Mouse (Mus musculus): Measurements from ENCODE around the gene 2210016F16Rik.

DNA sequence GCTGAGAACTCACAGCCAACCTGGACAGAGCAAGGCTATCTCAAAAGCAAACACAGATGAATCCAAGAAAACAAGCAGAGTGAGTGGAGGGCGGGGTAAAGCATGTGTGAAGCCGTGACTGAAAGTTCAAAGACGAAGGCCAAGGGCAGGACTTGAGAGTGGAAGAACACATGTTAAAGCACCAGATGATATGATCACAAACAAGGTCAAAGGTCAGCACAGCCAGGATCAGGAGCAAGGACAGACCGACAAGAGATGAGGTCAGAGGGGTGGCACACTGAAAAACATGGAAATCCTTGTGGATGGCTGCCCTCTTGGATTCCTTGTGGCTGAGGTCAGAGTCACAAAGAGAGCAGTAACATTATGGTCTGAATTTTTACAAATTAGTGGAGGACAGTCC is 34.4 kb downstream of the 2210016F16Rik start:
- TF ChIP-seq CTCF (IDR thresholded peaks at IDR 0.05; ENCODE audit: control insufficient read depth, insufficient read depth, insufficient read length), result no peak
- no peak for TF ChIP-seq CEBPB (IDR thresholded peaks at IDR 0.05; ENCODE audit: low read depth)
- no peak for TF ChIP-seq MYOG (IDR thresholded peaks at IDR 0.05; ENCODE audit: control insufficient read depth, extremely low read depth, insufficient read length)
- TF ChIP-seq MAX (IDR thresholded peaks at IDR 0.05), result no peak
- TF ChIP-seq USF1 (IDR thresholded peaks at IDR 0.05; ENCODE audit: low read depth), result no peak
- TF ChIP-seq MYOD1 (IDR thresholded peaks at IDR 0.05; ENCODE audit: control insufficient read depth, insufficient read length, low read depth), result no peak
